Mouse (Mus musculus) large intestine, adult 2 months (tissue): ENCODE results near the gene Ccdc9. TPM values are rescaled to one million over a fixed set of nuclear protein-coding genes. Genes with fewer than 3 reads are reported as not detected.
"Not testable (repeated sequence)": the region's sequence is repeated elsewhere in the genome, so short reads cannot be mapped to it uniquely, and the experiment has no call there.

Source experiments
- DNase-seq: peaks from one replicate; pipeline ENCODE4 v3.0.0-alpha.2; 2012; ENCODE audit warnings: low read depth, low spot score
- WGBS: fragments of 180-500 bp; shearing (Covaris S2); methylation state at CpG from one replicate; pipeline ENCODE4 v1.1.7; 2018; 5-methylcytosine and 5-hydroxymethylcytosine counted together
- polyA plus RNA-seq: library from polyadenylated mRNA; depleted of rRNA; stranded (reverse); fragments of >200 nt; gene quantifications from 2 replicates; pipeline ENCODE4 v1.2.3, GENCODE M21; 2012

The Ccdc9 gene
- polyA plus RNA-seq, 1 experiment = 22.7 TPM

DNA sequence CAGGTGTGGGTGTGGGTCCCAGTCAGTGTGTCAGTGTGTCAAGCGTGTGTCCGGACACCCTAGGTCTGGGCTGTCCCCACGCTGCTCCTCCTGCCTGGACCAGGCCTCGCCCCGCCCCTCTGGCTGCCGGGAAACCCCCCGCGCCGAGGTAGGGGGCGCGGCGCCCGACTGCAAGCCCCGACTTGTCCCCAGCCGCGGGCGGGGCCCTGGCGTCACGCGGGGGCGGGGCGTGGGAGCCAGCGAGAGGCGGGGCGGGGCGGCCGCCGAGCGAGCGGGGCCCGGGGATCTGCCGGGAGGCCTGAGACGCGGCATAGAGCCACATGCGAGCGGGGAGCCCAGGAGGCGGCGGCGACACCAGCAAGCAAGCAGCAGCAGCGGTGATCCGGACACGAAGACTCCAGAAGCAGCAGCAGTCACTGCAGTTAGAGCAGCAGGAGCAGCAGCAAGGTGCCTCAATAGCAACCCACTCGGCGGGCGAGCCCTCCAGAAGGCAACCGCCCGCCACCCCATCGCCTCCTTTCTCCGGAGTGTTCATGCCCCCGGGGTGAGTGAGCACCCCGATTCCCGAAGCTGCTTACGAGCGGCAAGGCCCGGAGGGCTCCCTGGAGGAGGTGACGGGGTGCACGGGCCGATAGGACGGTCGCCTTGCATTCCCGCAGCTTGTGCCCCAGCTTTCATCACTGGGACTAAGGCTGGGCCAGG, 22.9 kb upstream of the Ccdc9 start:
- 1% methylated on average over 61 of the region's 61 CpGs for WGBS
- no peak for DNase-seq

DNA sequence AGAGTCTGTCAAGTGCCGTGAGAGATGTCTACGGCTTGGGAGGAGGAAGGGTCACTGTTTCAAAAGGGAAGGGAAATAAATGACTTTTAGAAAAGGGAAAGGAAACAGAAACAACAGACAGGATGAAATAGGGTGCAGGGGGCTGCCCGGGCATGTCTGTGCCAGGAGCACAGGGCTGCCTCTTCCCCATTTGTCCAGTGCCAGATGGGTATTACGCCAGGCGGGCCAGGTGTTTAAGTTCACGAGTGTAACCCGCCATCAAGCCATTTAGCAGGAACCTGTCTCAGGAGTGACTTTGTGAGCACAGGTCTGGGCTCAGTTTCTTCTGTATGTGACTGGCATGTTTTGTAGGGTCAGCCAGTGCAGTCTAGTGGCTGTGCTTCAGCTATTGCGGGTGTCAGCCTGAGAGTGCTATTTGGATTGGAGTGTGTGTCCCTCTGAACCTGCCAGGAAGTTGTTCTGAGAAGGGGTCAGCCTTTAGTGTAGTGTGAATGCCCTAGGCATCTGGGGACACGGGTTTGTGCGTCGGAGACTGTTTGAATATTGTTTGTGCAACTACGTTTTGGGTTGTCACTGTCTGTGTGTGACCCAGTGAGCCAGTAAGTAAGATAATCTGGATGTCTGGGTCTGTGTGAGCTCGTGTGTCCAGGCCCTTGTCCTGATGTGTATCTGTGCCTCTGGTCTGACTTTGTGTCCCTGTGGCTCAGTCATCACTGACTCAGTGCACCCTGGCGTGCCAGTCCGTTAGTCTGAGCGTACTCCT, 22.1 kb upstream of the Ccdc9 start:
- 22% methylated on average over 16 of the region's 16 CpGs for WGBS
- DNase-seq = no peak

DNA sequence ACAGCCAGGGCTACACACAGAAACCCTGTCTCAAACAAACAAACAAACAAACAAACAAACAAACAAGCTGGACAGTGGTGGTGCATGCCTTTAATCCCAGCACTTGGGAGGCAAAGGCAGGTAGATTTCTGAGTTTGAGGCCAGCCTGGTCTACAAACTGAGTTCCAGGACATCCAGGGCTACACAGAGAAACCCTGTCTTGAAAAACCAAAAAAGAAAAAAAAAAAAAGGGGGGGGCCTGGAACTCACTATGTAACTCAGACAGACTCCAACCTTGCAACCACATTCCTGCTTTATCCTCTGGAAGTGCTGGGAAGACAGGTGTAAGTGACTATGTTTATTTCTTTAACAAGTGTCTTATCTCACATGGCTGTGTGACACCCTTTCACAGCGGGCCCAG, 21.5 kb upstream of the Ccdc9 start, which contains the start of gene Bbc3:
Gene Bbc3, plus strand, starts transcription at position 301 of the 400 bp plus-strand sequence.
- 23% methylated on average over 1 of the region's 1 CpGs for WGBS
- DNase-seq = not testable (repeated sequence)

DNA sequence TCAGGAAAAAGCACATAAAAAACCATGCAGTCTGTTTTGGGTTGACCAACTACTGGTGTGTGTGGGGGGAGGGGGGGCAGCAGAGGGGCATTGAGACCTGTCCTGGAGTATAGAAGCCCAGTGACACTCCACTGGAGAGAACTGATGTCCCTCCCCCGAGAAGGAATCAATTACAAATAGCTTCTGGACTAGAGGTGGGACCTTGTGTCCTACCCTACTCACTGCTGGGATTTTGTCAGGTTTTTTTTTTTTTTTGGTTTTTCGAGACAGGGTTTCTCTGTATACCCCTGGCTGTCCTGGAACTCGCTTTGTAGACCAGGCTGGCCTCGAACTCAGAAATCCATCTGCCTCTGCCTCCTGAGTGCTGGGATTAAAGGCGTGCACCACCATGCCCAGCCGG, 20.5 kb upstream of the Ccdc9 start:
- 82% methylated on average over 6 of the region's 6 CpGs for WGBS
- DNase-seq = not testable (repeated sequence)

DNA sequence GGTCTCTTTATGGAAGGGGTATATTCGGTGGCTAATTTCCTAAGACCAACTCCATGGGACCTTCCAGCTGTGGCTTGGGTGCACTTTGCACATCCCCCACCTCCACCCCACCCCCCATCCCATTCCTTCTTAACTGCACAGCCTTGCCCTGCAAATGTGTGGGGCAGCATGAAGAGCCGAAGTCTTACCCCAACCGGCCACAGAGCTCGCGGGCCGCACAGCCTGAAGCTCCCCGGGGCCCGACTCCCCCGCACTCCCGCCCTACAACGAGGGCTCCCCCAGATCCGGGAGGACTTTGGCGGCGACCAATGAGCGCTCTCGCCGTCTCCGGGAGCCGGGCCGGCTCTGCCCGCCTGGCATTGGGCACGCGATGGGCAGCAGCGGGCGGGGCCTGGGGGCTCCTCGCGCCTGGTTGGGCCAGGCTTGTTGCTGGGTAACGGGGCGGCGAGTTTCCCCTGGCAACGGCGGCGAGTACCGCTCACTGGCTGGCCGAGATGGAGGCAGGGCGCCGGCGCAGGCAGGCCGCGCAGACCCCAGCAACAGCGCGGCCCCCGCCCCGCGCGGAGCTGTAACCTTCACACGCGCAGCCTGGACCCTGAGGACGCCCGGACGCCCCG, 12.9 kb upstream of the Ccdc9 start:
- 3% methylated on average over 52 of the region's 52 CpGs for WGBS
- no peak for DNase-seq

DNA sequence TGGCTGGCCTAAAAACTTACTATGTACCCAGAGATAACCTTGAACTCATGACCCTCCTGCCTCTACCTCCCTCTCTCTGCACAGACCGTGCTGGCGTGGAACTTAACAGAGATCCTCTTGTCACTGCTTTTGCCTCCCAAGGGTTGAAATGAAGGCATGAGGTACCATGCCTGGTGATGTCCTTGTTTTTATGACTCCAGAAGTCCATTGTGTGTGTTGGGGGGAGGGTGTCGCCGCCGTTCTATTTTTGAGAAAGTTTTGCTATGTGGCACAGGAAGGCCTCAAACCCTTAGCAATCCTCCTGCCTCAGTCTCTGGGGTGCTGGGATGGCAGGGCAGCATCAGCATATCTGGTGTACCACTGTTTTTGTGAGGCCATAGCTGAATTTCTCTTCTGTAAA, 12.3 kb upstream of the Ccdc9 start:
- 79% methylated on average over 5 of the region's 5 CpGs for WGBS
- no peak for DNase-seq

DNA sequence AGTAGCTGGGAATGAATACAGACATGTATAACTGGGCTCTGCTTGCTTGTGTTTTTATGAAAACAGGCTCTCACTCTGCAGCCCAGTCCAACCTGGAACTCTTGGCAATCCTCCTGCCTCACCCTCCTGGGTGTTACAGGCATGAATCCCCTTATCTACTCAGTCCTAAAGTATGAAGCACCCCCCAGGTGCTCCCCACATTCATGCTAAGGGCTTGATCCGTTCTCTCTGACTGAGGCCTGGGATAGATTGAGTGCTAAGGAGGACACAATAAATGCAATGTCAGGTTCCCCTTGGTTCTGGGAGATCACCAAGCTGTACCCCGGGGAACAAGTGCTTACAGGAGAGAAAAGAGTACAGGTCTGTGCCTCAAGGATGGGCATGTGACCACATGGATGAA, 11.0 kb upstream of the Ccdc9 start:
- DNase-seq = no peak
- WGBS = 72% methylated on average over 2 of the region's 2 CpGs

DNA sequence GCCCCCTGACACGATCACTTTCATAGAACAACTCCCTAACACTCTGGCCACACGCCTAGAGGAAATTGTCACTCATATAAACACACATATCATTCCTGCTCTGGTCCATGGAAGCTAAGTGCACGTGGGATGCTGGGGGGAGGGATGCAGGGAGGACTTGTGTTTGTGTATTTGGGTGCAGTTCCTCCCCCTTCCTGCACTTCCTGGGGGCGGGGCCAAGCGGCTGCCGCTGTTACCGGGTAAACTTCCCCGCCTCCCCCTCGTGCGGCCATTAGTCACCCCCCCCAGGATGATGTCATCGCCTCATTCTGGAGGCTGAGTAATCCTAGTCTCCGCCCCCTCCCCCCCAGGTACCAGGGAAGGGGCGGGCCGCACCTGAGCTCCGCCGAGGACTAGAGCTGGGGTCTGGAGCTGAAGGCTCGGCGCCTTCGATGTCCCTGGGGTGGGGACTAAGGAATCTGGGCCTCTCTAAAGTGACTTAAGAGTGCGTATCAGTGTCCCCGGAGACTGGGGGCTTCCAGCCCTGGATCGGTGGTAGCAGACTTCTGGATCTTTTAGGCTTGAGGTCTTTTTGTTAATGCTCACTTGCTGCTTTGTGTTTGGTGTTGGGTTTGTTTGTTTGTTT, 10.3 kb upstream of the Ccdc9 start:
- WGBS = 2% methylated on average over 22 of the region's 22 CpGs
- DNase-seq = no peak

DNA sequence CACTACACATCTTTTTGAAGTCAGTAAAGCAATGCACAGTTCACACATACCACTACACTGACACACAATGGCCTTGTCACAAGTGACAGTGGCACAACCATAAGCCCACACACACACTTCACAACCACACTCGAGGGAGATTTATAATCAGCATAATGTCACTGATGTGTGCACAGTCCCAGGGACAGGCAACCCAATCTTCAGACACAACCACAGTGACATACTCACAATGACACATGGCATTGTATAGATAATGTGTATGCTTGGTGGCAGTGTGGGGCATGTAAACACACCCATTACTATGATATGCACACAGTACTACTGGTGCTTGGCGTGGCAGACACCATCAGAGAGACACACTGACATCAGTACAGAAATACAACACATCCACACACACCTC, 9.6 kb upstream of the Ccdc9 start:
- no peak for DNase-seq
- WGBS = 29% methylated on average over 2 of the region's 2 CpGs

DNA sequence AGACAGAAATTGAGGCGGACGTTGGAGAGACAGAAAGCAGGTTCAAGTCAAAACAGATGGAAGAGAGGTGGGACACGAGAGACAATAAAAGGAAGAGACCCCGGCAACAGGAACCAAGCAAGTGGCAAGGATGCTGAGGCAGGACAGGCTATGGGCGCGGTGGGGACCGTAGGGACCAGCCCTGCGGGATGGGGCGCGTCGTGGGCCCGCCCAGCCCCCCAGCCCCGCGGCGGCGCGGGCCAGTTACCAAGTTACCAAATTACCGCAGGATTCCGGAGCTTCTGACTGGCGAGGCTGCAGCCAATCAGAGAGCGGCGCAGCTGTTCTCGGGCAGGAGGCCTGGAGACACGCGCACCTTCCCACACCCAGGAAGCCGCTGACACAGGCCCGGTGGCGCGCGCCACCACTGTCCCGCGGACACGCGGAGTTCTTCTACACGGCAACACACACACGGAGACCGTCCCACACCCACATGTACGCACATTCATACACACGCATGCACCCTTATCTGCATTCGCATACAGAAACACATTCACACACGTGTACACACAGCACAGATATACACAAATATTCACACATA, 8.8 kb upstream of the Ccdc9 start:
- DNase-seq = no peak
- WGBS = under 1% methylated on average over 41 of the region's 41 CpGs

DNA sequence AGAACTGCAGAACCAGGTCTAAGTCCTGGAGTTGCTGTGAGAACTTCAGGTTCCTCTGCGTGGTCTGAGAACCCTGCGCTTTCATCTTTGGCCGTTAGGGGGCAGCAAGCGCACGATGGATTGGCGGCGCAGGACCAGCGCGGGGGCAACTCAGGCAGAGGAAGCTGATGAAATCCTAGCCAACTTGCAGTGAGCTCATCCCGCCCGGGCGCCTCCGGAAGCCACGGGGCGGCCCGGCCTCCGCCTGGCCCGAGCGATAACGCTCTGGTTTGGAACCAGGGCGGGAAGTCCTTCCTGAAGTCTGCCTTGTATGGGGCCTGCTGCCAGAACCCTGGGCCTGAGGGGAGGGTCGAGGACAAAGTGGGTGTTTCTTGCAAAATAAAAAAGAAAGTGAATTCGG, 8.2 kb upstream of the Ccdc9 start:
- whole genome bisulfite sequencing = under 1% methylated on average over 23 of the region's 23 CpGs
- DNase-seq = no peak

DNA sequence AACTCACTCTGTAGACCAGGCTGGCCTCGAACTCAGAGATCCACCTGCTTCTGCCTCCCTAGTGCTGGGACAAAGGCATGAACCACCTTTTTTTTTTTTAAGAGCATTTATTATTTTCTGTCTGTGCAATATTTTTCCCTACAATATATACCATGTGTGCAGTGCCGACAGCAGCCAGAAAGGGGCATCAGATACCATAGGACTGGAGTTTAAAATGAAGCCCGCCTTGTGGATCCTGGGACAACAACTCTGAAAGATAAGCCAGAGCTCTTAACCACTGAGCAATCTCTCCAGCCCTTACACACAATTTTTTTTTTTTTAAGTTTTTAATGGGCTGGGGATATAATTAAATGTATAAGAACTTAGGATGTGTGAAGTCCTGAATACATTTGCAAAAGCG, 7.8 kb upstream of the Ccdc9 start:
- no peak for DNase-seq
- 22% methylated on average over 4 of the region's 4 CpGs for WGBS

DNA sequence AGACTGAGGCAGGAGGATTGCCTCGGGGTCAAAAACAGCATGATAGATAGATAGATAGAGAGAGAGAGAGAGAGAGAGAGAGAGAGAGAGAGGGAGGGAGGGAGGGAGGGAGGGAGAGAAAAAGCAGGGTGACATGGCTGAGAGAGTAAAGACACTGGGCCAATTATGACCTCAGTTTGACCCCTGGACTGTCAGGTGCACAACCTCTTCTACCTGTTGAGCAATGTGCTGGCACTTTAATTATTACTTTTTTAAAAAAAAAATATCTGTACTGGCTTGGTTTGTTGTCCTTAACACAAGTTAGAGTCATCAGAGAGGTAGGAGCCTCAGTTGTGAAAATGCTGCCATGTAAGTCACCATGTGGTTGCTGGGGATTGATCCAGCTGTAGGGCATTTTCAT, 1.2 kb upstream of the Ccdc9 start:
- 75% methylated on average over 1 of the region's 1 CpGs for WGBS
- DNase-seq = no peak

DNA sequence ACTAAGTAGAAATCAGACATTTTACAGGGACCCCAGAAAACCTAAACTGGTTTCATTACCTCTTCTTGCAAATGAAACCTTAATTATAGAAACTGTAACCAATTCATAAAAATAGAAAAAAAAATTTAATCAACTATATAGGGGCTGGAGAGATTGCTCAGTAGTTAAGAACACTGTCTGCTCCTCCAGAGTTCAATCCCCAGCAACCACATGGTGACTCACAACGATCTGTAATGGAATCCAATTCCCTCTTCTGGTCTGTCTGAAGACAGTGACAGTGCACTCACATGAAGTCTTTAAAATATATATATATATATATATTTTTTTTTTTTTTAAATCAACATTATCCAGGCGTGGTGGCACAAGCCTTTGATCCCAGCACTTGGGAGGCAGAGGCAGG, 421 bp upstream of the Ccdc9 start:
- DNase-seq = no peak

DNA sequence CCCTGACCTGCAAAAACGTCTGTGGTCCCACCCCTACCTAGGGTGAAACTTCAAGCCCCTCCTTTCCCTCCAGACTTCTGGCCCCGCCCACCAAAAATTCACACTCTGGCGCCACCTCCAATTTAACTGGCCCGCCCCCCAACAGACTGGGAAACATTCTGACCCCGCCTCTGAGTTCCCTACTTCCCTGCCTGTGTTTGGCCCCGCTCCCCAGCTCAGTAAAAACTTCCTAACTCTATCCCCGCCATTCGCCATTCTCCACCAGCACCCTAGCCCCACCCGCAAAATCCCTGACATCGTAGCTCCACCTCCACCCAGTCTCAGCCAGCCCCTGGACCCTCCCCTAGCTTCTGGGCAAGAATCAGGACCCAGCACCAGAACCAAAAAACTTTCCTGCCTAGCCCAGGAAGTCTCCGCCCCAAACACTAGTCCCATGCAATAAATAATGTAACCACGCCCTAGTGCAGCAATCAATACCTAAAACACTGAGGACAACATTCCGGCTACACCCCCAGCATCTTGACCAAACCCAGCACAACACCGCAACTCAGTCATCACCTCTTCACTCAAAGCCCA, 1.1 kb downstream of the Ccdc9 start:
- under 1% methylated on average over 14 of the region's 14 CpGs for WGBS
- no peak for DNase-seq

More for the DNA sequence above, 421 bp upstream of the Ccdc9 start:
- WGBS = 60% methylated on average over 2 of the region's 2 CpGs

DNA sequence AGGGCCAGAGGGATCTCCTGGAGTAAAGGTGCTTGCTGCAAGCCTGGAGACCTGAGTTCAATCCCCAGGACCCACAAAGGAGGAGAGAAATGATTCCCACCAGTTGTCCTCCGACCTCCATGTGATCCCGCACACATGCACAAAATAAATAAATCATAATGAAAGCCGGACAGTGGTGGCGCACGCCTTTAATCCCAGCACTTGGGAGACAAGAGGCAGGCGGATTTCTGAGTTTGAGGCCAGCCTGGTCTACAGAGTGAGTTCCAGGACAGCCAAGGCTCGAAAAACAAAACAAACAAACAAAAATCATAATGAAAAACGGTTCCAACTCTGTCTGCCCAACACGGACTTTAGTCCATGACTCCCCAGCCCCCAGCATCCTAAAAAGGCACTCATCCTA, 1.7 kb downstream of the Ccdc9 start:
- DNase-seq = no peak
- 17% methylated on average over 9 of the region's 9 CpGs for WGBS

DNA sequence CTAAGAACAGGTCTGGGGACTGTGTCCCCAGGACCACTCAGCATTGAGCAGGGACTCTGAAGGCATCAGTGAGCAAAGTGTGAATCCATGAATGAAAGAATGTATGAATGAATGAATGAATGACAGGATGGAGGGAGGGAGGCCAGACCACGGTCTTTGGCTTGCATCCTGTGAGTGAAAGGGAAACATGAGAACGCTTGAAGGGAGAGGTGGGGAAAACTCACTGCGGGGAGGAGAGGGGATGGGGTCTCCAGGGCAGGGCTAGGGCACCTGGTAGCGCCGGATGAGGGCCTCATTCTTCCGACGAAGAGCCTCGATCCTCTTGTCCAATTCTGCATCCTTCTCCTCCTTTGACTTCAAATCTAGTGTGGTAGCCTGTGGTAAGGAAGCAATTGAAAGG, 2.6 kb downstream of the Ccdc9 start:
- no peak for DNase-seq
- 90% methylated on average over 8 of the region's 8 CpGs for WGBS

DNA sequence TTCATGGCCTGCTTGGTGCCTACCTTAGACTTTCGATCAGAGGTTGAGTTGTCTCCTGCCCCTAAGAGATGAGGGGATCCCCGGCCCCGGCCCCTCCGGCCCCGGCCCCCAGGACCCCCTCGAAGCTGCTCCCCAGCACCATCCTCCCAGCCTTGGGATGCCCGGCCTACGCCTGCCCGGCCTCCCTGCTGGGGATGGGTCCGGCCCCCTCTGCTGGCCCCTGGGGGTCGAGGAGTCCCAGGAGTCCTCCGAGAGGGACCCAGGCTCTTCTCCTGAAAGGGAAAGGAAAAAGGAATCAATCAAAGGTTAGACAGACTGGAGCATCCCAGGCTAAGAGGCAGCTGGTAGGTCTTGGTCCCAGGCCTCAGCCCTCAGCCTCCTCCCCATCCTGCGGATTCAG, 4.3 kb downstream of the Ccdc9 start:
- WGBS = 92% methylated on average over 13 of the region's 13 CpGs
- DNase-seq = no peak

DNA sequence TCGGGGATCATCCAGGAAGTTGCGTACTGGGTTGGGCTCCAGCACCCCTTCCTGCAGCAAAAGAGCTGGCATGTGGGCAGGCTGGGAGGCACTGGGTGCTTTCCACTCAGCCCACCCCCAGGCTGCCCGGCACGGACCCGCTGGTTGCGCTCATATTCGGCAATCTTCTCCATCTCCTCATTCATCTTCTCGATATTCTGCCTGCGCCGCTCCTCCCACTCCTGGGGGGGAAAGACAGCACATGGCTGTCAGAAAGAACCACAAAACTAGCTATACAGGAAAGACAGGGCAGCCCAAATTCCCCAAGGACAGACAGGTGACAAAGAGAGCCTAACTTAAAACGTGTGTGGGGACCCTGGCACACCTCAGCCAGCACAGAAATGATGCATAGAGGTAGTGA, 5.9 kb downstream of the Ccdc9 start:
- no peak for DNase-seq
- WGBS = 89% methylated on average over 11 of the region's 11 CpGs
